Mouse (Mus musculus): ENCODE results near the gene Heph. TPM values are rescaled to one million over a fixed set of nuclear protein-coding genes. Genes with fewer than 3 reads are reported as not detected.
"Not testable (repeated sequence)": the region's sequence is repeated elsewhere in the genome, so short reads cannot be mapped to it uniquely, and the experiment has no call there.

The Heph gene
- total RNA-seq (2021): under 1 TPM; 0.41 to 0.66 TPM
- long read RNA-seq, experiment 1: 0 reads
- long read RNA-seq, experiment 2: 0 reads

DNA sequence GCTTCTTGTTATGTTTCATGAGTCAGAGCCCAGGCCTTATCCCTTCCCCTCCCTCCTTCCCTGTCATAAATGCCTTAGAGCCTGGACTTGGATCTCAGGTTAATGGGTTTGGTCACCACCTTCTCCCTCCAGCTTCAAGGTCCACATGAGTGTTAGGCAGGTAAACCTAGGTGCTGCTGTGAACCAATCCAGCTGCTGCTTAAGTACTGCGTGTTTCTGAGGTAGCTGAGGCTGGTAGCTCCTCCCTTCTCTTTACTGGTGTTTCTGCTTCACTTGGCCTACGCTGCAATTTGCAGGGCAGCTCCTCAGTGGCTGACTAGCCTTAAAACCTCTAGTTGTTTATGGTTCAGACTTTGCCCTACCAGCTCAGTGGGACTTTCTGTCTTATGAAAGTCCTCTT lies at the start of gene Heph:
TSS of gene Heph (plus strand) at position 211 of the 400 bp plus-strand sequence.
- no peak for DNase-seq (ENCODE audit: low spot score)

DNA sequence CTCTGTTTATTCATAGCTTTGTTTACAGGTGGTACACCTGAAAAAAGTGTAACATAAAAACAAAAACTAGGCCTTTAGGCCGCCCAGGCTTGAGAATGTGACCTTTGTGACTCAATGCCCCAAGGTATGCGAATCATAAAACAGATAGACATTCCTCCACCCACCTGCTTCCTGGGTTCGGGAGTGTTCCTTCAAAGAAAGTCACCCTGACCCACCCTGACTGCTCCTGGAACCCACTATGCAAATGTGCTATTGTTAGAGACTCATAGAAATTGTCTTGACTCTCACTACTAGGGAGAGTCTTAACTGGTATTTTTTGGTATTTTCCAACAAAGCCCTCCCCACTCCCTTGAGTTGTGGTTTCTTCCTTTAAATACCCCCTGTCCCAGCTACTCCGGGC lies 39.8 kb upstream of the Heph start:
- not testable (repeated sequence) for DNase-seq (ENCODE audit: low spot score)

DNA sequence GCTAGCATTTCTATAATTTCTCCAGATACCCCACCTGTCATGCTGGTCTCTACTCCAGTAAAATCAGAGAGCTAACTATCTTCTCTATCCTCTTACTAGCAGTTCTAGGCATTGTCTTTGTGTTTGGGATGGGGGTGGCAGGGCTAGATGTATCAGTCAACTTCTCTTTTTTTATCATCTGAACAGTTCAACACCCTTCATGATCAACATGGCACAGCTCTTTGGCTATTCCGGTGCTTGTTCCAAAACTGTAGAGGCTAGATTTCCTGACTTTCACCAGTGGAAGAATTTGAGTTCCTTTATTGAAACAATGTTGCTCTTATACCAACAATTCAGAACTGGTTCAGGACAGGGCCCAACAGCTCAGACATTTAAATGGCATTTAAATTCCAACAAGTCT lies 38.2 kb upstream of the Heph start:
- DNase-seq (ENCODE audit: low spot score): no peak

DNA sequence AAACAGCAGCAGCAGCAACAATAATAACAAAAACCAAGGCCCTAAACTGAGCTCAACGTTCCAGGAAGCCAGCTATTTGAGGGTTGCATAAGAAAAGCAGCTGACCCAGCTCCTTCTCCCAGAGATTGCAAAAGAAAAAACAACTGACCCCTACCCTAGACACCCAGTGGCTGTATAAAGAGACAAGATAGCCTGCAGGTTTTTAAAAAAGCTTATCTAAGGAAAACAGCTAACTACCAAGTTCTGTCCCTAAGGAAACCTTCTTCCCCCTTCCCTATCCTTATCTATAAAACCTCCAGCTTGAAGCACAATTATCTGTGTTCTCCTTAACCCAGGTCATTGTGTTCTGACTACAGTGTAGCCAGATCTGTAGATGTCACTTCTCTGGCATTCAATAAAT lies 37.4 kb upstream of the Heph start:
- DNase-seq (ENCODE audit: low spot score): no peak

DNA sequence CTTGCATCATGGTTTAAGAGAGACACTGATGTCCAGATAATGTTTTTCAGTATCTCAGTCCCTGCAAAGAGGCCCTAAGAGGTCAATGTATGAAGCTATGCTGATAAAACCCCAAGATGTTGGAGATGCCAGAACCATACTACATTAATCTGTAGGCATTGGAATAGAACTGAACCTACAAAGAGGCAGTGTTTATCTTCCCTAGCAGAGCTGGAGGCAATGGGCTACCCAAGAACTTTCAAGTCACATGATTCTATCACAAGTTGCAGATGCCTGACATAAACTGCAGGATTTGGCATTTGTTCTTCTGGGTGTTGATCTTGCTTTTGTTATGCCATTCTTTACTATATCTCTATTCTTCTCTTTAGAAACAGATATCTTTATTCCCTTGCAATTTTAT lies 35.8 kb upstream of the Heph start:
- DNase-seq (ENCODE audit: low spot score): no peak

DNA sequence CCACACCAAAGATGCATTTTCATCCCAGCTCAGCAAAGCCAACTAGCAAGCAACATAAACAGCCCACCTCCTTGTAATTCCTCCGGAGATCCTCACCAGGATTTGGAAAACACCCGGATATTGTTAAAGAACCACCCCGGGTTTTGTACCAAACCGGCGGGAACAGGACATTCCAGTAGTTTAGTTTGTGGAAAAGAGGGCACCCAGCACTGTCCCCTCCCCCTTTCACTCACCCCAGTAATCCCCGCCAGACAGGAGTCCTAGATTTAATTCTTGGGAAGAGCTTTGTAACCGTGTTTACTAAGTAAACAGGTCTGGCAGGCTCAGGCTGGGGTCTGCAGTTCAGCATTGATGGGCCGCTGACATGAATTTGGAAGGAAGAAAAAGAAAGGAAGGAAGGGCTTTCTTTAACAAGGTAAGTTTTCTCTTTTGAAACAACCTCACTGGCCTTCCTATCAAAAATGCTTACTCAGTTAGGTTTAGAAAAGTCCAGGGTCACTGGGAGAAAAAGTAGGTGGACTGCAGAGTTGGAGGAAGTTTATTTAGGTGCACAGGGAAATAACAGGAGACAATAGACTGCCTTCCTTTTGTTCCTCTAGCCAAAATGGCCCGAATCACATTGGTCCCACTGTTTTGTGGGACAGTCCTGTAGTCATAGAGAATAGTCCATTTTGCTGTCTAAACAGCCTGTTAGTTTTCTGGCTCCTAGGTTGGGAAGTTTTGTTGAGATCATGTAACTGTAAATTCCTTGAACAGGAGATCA lies 1.2 kb downstream of the Heph start, which contains the start of gene Hsf3:
TSS of gene Hsf3 (minus strand) at position 94 of the 763 bp plus-strand sequence.
- DNase-seq (ENCODE audit: low spot score): peak; percentile 0

DNA sequence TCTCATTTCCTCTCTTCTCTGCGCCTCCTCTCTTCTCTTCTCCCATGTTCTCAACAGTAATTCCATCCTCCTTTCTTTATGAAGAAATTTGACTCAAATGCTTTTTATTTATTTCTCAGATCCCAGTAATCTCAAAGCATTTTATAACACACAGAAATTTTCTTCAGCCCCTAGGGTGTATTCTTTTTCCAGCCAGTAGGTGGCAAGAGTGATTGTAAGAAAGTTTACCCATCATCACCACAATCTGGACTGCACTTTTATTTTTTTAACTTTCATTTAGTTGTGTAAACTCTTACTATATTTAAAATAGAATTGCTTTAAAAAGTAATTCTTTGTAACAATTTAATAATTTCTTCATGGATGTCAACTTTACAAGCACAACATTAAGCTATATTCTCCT lies 46.4 kb downstream of the Heph start:
- DNase-seq (ENCODE audit: low spot score): no peak

Other genes with a start within 250 kb of the Heph start
- gene Vsig4, start 161.9 kb upstream of the Heph start, total RNA-seq (2021): not detected
- gene Hsf3, start 935 bp downstream of the Heph start, total RNA-seq (2021): not detected